Mouse (Mus musculus) midbrain, postnatal 0 days (tissue): Measurements from ENCODE around the gene Zscan20. TPM values are rescaled to one million over a fixed set of nuclear protein-coding genes. Genes with fewer than 3 reads are reported as not detected.
A peak's percentile ranks its signal among the peaks of the same experiment; 100 is the strongest.

Source experiments
- ATAC-seq: fragments of 200-750 bp; cut with Nextera tagmentation; 2 replicates; pipeline ENCODE4 v1.8.0; 2017; ENCODE audit warnings: moderate number of reproducible peaks, mild to moderate bottlenecking, moderate TSS enrichment, moderate library complexity; ENCODE audit not compliant: low FRiP score
- DNase-seq: peaks from one replicate; pipeline ENCODE4 v3.0.0-alpha.2; 2015; ENCODE audit warnings: low spot score
- H3K27ac ChIP-seq: fragments of 300-500 bp; sonication (generic); 2 replicates; pipeline ENCODE4 v1.5.1; 2014; ENCODE audit warnings: low read depth, mild to moderate bottlenecking, low read length, mixed read lengths
- H3K27me3 ChIP-seq: fragments of 300-500 bp; sonication (generic); 2 replicates; pipeline ENCODE4 v1.6.1; 2014; ENCODE audit warnings: low read length, control low read depth, mixed read lengths; ENCODE audit not compliant: insufficient read depth
- H3K36me3 ChIP-seq: fragments of 300-500 bp; sonication (generic); 2 replicates; pipeline ENCODE4 v1.6.1; 2014; ENCODE audit warnings: low read length, control low read depth, mixed read lengths; ENCODE audit not compliant: insufficient read depth
- H3K4me1 ChIP-seq: fragments of 300-500 bp; sonication (generic); 2 replicates; pipeline ENCODE4 v1.6.1; 2014; ENCODE audit warnings: mild to moderate bottlenecking, control low read depth, antibody characterized with exemption, low read length, mixed read lengths; ENCODE audit not compliant: insufficient read depth
- H3K4me2 ChIP-seq: fragments of 300-500 bp; sonication (generic); 2 replicates; pipeline ENCODE4 v1.6.1; 2014; ENCODE audit warnings: low read depth, mild to moderate bottlenecking, low read length, mixed read lengths; ENCODE audit not compliant: poor library complexity, severe bottlenecking
- H3K4me3 ChIP-seq: fragments of 300-500 bp; sonication (generic); 2 replicates; pipeline ENCODE4 v1.5.1; 2014; ENCODE audit warnings: low read depth, mild to moderate bottlenecking, low read length, moderate library complexity
- H3K9ac ChIP-seq: fragments of 300-500 bp; sonication (generic); replicated peaks from 2 replicates; pipeline ENCODE4 v1.6.1; 2014; ENCODE audit warnings: mild to moderate bottlenecking, low read length, moderate library complexity, mixed read lengths; ENCODE audit not compliant: poor library complexity, severe bottlenecking
- H3K9me3 ChIP-seq: fragments of 300-500 bp; sonication (generic); 2 replicates; pipeline ENCODE4 v1.6.1; 2016; ENCODE audit warnings: low read length, control low read depth
- CTCF ChIP-seq: IDR thresholded peaks from 2 replicates; pipeline ENCODE4 v1.5.1; 2016; ENCODE audit warnings: antibody characterized with exemption, mild to moderate bottlenecking
- WGBS: fragments of 180-500 bp; shearing (Covaris S2); extraction: QIAGEN DNeasy Blood & Tissue Kit; methylation state at CpG from one replicate; pipeline ENCODE4 v1.1.7; 2014; 5-methylcytosine and 5-hydroxymethylcytosine counted together
- polyA plus RNA-seq: library from polyadenylated mRNA; unstranded; fragments of >200 nt; fragmentation: Nextera tagmentation; extraction: Ambion mirVana; gene quantifications from 2 replicates; pipeline ENCODE4 v1.2.1, GENCODE M21; 2015
- total RNA-seq: library from RNA; depleted of rRNA; stranded (reverse); fragments of >200 nt; gene quantifications from 2 replicates; pipeline ENCODE4 v1.2.3, GENCODE M21; 2014

Gene Zscan20
- total and polyA plus RNA-seq, 2 experiments from 2014 or later, result 2.5 to 16.6 TPM

- peaks cover under 1% of the 10 kb centered on the region; the same call in 1 of the 2 replicates for H3K36me3 ChIP-seq
- DNase-seq, result no peak
- ATAC-seq, result peak; percentile 67
- no peaks in the 10 kb centered on the region for H3K27me3 ChIP-seq
- no peaks in the 10 kb centered on the region for H3K9me3 ChIP-seq
- no peak for TF ChIP-seq CTCF
- H3K4me2 ChIP-seq, result peak overlapping the region; percentile 53
- 10% methylated on average over 25 of the region's 27 CpGs for WGBS
- H3K4me3 ChIP-seq, result peak overlapping the region; percentile 47
- H3K27ac ChIP-seq, result peak overlapping the region; percentile 55; the same call in 1 of the 2 replicates
- H3K9ac ChIP-seq, result peak overlapping the region; percentile 50
- H3K4me1 ChIP-seq, result peaks cover 10% of the 10 kb centered on the region; the same call in 1 of the 2 replicates
Measured at GRCm38 (mm10) chr4:128609276-128609924, 498 bp downstream of the Zscan20 start.

GRCm38 (mm10) chr4:128607661-128608060 lies 2.2 kb downstream of the Zscan20 start:
- Histone ChIP-seq H3K4me3 (no peak overlapping the region), H3K4me2 (no peak overlapping the region), H3K9me3 (no peaks in the 10 kb centered on the region), H3K4me1 (peaks cover 10% of the 10 kb centered on the region; the same call in 1 of the 2 replicates), H3K36me3 (peaks cover 15% of the 10 kb centered on the region), H3K9ac (no peak overlapping the region), H3K27ac (no peak overlapping the region), H3K27me3 (no peaks in the 10 kb centered on the region)
- TF ChIP-seq CTCF, result no peak
- DNase-seq, result peak; percentile 19
- WGBS, result 76% methylated on average over 11 of the region's 11 CpGs
- ATAC-seq, result no peak

GRCm38 (mm10) chr4:128606586-128606985 lies 3.3 kb downstream of the Zscan20 start:
- Histone ChIP-seq H3K27me3 (no peaks in the 10 kb centered on the region), H3K9me3 (no peaks in the 10 kb centered on the region), H3K9ac (no peak overlapping the region), H3K4me1 (peaks cover 10% of the 10 kb centered on the region; the same call in 1 of the 2 replicates), H3K27ac (no peak overlapping the region), H3K4me3 (no peak overlapping the region), H3K36me3 (peaks cover 25% of the 10 kb centered on the region), H3K4me2 (no peak overlapping the region)
- ATAC-seq (no peak), DNase-seq (no peak)
- TF ChIP-seq CTCF, result no peak
- WGBS, result 94% methylated on average over 7 of the region's 7 CpGs

GRCm38 (mm10) chr4:128597801-128598560 lies 11.9 kb downstream of the Zscan20 start:
- DNase-seq (no peak), ATAC-seq (no peak)
- TF ChIP-seq CTCF, result no peak
- no peaks in the 10 kb centered on the region for H3K9me3 ChIP-seq
- 92% methylated on average over 12 of the region's 12 CpGs for WGBS
- peaks cover 14% of the 10 kb centered on the region for H3K36me3 ChIP-seq
- no peak overlapping the region for H3K9ac ChIP-seq
- no peaks in the 10 kb centered on the region for H3K27me3 ChIP-seq
- H3K27ac ChIP-seq, result no peak overlapping the region
- no peak overlapping the region for H3K4me3 ChIP-seq
- no peaks in the 10 kb centered on the region for H3K4me1 ChIP-seq
- H3K4me2 ChIP-seq, result no peak overlapping the region

- Histone ChIP-seq H3K4me3 (no peak overlapping the region), H3K36me3 (peaks cover 24% of the 10 kb centered on the region), H3K27me3 (no peaks in the 10 kb centered on the region), H3K9me3 (no peaks in the 10 kb centered on the region), H3K4me2 (no peak overlapping the region), H3K9ac (no peak overlapping the region), H3K4me1 (no peaks in the 10 kb centered on the region), H3K27ac (no peak overlapping the region)
- DNase-seq (no peak), ATAC-seq (no peak)
- no peak for TF ChIP-seq CTCF
- WGBS, result 95% methylated on average over 5 of the region's 5 CpGs
Measured at GRCm38 (mm10) chr4:128594062-128594461, 15.8 kb downstream of the Zscan20 start.

GRCm38 (mm10) chr4:128593286-128593685 lies 16.6 kb downstream of the Zscan20 start:
- no peak overlapping the region for H3K27ac ChIP-seq
- no peak for TF ChIP-seq CTCF
- no peak overlapping the region for H3K4me2 ChIP-seq
- H3K4me3 ChIP-seq, result no peak overlapping the region
- no peak for DNase-seq
- H3K9ac ChIP-seq, result no peak overlapping the region
- ATAC-seq, result no peak
- no peaks in the 10 kb centered on the region for H3K9me3 ChIP-seq
- H3K4me1 ChIP-seq, result no peaks in the 10 kb centered on the region
- no peaks in the 10 kb centered on the region for H3K27me3 ChIP-seq
- peaks cover 31% of the 10 kb centered on the region for H3K36me3 ChIP-seq
- 95% methylated on average over 4 of the region's 4 CpGs for WGBS
